Mouse (Mus musculus): ENCODE measurements at regions not wholly inside any gene's neighbourhood (a gene's known extent, or its start where the extent isn't known, plus 50 kb on each side); places are given as distances from the start of the nearest gene placed in this dataset.
A peak's percentile ranks its signal among the peaks of the same experiment; 100 is the strongest.

GRCm38 (mm10) chr9:83728428-83728827, 77.6 kb downstream of the Elovl4 start:
- no peaks in the 10 kb centered on the region for H3K27me3 ChIP-seq (ENCODE audit: control insufficient read depth in 1 of 2, insufficient read depth in 2 of 2, low read length in 2 of 2)
- H3K9ac ChIP-seq (ENCODE audit: control insufficient read depth, low read depth, low read length, poor library complexity, severe bottlenecking), result no peak overlapping the region
- DNase-seq (ENCODE audit: low read depth, low spot score), result no peak

GRCm38 (mm10) chr9:83727462-83728189, 78.5 kb downstream of the Elovl4 start:
- DNase-seq (ENCODE audit: low read depth, low spot score), result peak; percentile 50
- TF ChIP-seq CTCF (IDR thresholded peaks at IDR 0.05 in 2 of 3, conservative IDR thresholded peaks at IDR 0.05 in 1 of 3; ENCODE audit: control insufficient read depth in 1 of 3, insufficient read depth in 1 of 3, low read depth in 2 of 3, low read length in 3 of 3, poor library complexity in 1 of 3, severe bottlenecking in 1 of 3) (peak; percentile 30 to 75 (median 63); a peak in 5 of 6 replicates), NRF1 (IDR thresholded peaks at IDR 0.05; ENCODE audit: insufficient read depth, low read depth, low read length, poor library complexity, severe bottlenecking) (no peak), RAD21 (IDR thresholded peaks at IDR 0.05; ENCODE audit: low read depth, low read length) (peak; percentile 18), MYC (IDR thresholded peaks at IDR 0.05; ENCODE audit: low read depth, low read length) (no peak), SMC3 (IDR thresholded peaks at IDR 0.05; ENCODE audit: low read depth, low read length) (peak; percentile 19; the same call in 1 of the 2 replicates), CHD1 (IDR thresholded peaks at IDR 0.05; ENCODE audit: low read depth, low read length) (no peak)
- no peak overlapping the region for H3K27ac ChIP-seq (ENCODE audit: control insufficient read depth, low read depth, low read length)
- H3K79me2 ChIP-seq (ENCODE audit: control insufficient read depth, insufficient read depth, low read length, poor library complexity), result no peaks in the 10 kb centered on the region
- no peaks in the 10 kb centered on the region for H3K27me3 ChIP-seq (ENCODE audit: control insufficient read depth in 1 of 2, insufficient read depth in 2 of 2, low read length in 2 of 2)
- no peak overlapping the region for H3K4me3 ChIP-seq (ENCODE audit: control insufficient read depth in 1 of 2, insufficient read depth in 1 of 2, low read depth in 2 of 2, low read length in 2 of 2)
- H3K9me3 ChIP-seq (replicated peaks; ENCODE audit: insufficient read depth, low read length), result no peaks in the 10 kb centered on the region
- no peaks in the 10 kb centered on the region for H3K36me3 ChIP-seq (ENCODE audit: control insufficient read depth in 1 of 2, insufficient read depth in 2 of 2, low read length in 2 of 2)
- no peak overlapping the region for H3K9ac ChIP-seq (ENCODE audit: control insufficient read depth, low read depth, low read length, poor library complexity, severe bottlenecking)
- no peaks in the 10 kb centered on the region for H3K4me1 ChIP-seq (ENCODE audit: control insufficient read depth in 1 of 2, insufficient read depth in 2 of 2, low read length in 2 of 2)

More at GRCm38 (mm10) chr9:83728428-83728827, 77.6 kb downstream of the Elovl4 start:
- Histone ChIP-seq H3K4me1 (ENCODE audit: control insufficient read depth in 1 of 2, insufficient read depth in 2 of 2, low read length in 2 of 2) (no peaks in the 10 kb centered on the region), H3K36me3 (ENCODE audit: control insufficient read depth in 1 of 2, insufficient read depth in 2 of 2, low read length in 2 of 2) (no peaks in the 10 kb centered on the region), H3K27ac (ENCODE audit: control insufficient read depth, low read depth, low read length) (no peak overlapping the region), H3K4me3 (ENCODE audit: control insufficient read depth in 1 of 2, insufficient read depth in 1 of 2, low read depth in 2 of 2, low read length in 2 of 2) (no peak overlapping the region), H3K9me3 (replicated peaks; ENCODE audit: insufficient read depth, low read length) (no peaks in the 10 kb centered on the region), H3K79me2 (ENCODE audit: control insufficient read depth, insufficient read depth, low read length, poor library complexity) (no peaks in the 10 kb centered on the region)
- no peak for TF ChIP-seq RCOR1 (IDR thresholded peaks at IDR 0.05; ENCODE audit: low read depth, low read length)
- TF ChIP-seq UBTF (IDR thresholded peaks at IDR 0.05; ENCODE audit: borderline replicate concordance, insufficient read depth, low read depth, low read length), result no peak
- TF ChIP-seq USF2 (IDR thresholded peaks at IDR 0.05; ENCODE audit: borderline replicate concordance in 1 of 2, insufficient read depth in 1 of 2, low read depth in 1 of 2, low read length in 2 of 2), result no peak
- TF ChIP-seq TBP (IDR thresholded peaks at IDR 0.05; ENCODE audit: low read depth, low read length), result no peak
- TF ChIP-seq MYC (IDR thresholded peaks at IDR 0.05; ENCODE audit: low read depth, low read length), result no peak
- no peak for TF ChIP-seq POLR2AphosphoS5 (IDR thresholded peaks at IDR 0.05; ENCODE audit: borderline replicate concordance, low read depth, low read length)
- TF ChIP-seq MAZ (IDR thresholded peaks at IDR 0.05; ENCODE audit: low read depth, low read length), result no peak
- TF ChIP-seq NELFE (IDR thresholded peaks at IDR 0.05; ENCODE audit: low read depth, low read length), result no peak
- no peak for TF ChIP-seq POLR2A (IDR thresholded peaks at IDR 0.05; ENCODE audit: control insufficient read depth in 1 of 2, insufficient read depth in 1 of 2, low read depth in 1 of 2, low read length in 2 of 2, poor library complexity in 1 of 2)
- no peak for TF ChIP-seq TCF12 (IDR thresholded peaks at IDR 0.05; ENCODE audit: low read depth, low read length)
- no peak for TF ChIP-seq MYB (IDR thresholded peaks at IDR 0.05; ENCODE audit: low read depth, low read length)
- no peak for TF ChIP-seq SMC3 (IDR thresholded peaks at IDR 0.05; ENCODE audit: low read depth, low read length)
- no peak for TF ChIP-seq MXI1 (IDR thresholded peaks at IDR 0.05; ENCODE audit: low read depth, low read length)
- TF ChIP-seq ZNF384 (IDR thresholded peaks at IDR 0.05; ENCODE audit: low read depth, low read length), result no peak
- no peak for TF ChIP-seq E2F4 (IDR thresholded peaks at IDR 0.05; ENCODE audit: borderline replicate concordance, low read depth, low read length)
- TF ChIP-seq NRF1 (IDR thresholded peaks at IDR 0.05; ENCODE audit: insufficient read depth, low read depth, low read length, poor library complexity, severe bottlenecking), result no peak

Data from MEL (cell line).